Mouse (Mus musculus) embryonic facial prominence, embryonic 13.5 days (tissue): ENCODE measurements around the gene Yod1. TPM values are rescaled to one million over a fixed set of nuclear protein-coding genes. Genes with fewer than 3 reads are reported as not detected.

ENCODE experiments used
- ATAC-seq: fragments of 200-750 bp; cut with Nextera tagmentation; 2 replicates; pipeline ENCODE4 v1.8.0; 2017; ENCODE audit warnings: low read depth; ENCODE audit not compliant: insufficient number of reproducible peaks, insufficient read depth, low FRiP score, low TSS enrichment
- H3K27ac ChIP-seq: fragments of 300-500 bp; sonication (generic); 2 replicates; pipeline ENCODE4 v1.5.1; 2015; ENCODE audit warnings: moderate library complexity, mild to moderate bottlenecking, inconsistent platforms
- H3K27me3 ChIP-seq: fragments of 300-500 bp; sonication (generic); 2 replicates; pipeline ENCODE4 v1.6.1; 2015; ENCODE audit warnings: mild to moderate bottlenecking, inconsistent platforms
- H3K36me3 ChIP-seq: fragments of 300-500 bp; sonication (generic); 2 replicates; pipeline ENCODE4 v1.6.1; 2015; ENCODE audit warnings: mild to moderate bottlenecking, inconsistent platforms
- H3K4me1 ChIP-seq: fragments of 300-500 bp; sonication (generic); 2 replicates; pipeline ENCODE4 v1.6.1; 2015; ENCODE audit warnings: inconsistent platforms
- H3K4me2 ChIP-seq: fragments of 300-500 bp; sonication (generic); 2 replicates; pipeline ENCODE4 v1.6.1; 2015; ENCODE audit warnings: moderate library complexity, mild to moderate bottlenecking, inconsistent platforms
- H3K4me3 ChIP-seq: fragments of 300-500 bp; sonication (generic); 2 replicates; pipeline ENCODE4 v1.5.1; 2015; ENCODE audit warnings: mild to moderate bottlenecking, inconsistent platforms
- H3K9ac ChIP-seq: fragments of 300-500 bp; sonication (generic); 2 replicates; pipeline ENCODE4 v1.6.1; 2015; ENCODE audit warnings: mild to moderate bottlenecking, inconsistent platforms
- H3K9me3 ChIP-seq: fragments of 300-500 bp; sonication (generic); 2 replicates; pipeline ENCODE4 v1.6.1; 2016; ENCODE audit warnings: inconsistent platforms
- WGBS: fragments of 180-500 bp; shearing (Covaris S2); methylation state at CpG from one replicate; pipeline ENCODE4 v1.1.7; 2015; ENCODE audit warnings: mixed read lengths; 5-methylcytosine and 5-hydroxymethylcytosine counted together
- polyA plus RNA-seq: library from polyadenylated mRNA; unstranded; fragments of >200 nt; fragmentation: Nextera tagmentation; extraction: Ambion mirVana; gene quantifications from 2 replicates; pipeline ENCODE4 v1.2.1, GENCODE M21; 2015

The Yod1 gene
- polyA plus RNA-seq, 1 experiment from 2014 or later, result 14.0 TPM

- no peaks in the 10 kb centered on the region for H3K9me3 ChIP-seq
- no peaks in the 10 kb centered on the region for H3K27me3 ChIP-seq
- no peak overlapping the region for H3K4me3 ChIP-seq
- peaks cover 9% of the 10 kb centered on the region for H3K4me1 ChIP-seq
- H3K4me2 ChIP-seq, result no peak overlapping the region
- no peaks in the 10 kb centered on the region for H3K36me3 ChIP-seq
- 63% methylated on average over 5 of the region's 5 CpGs for WGBS
- no peak overlapping the region for H3K27ac ChIP-seq
- no peak overlapping the region for H3K9ac ChIP-seq
- no peak for ATAC-seq
Measured at GRCm38 (mm10) chr1:130734452-130734851, 17.3 kb downstream of the Yod1 start.

GRCm38 (mm10) chr1:130734852-130735251, 17.7 kb downstream of the Yod1 start:
- no peaks in the 10 kb centered on the region for H3K9me3 ChIP-seq
- H3K27me3 ChIP-seq, result no peaks in the 10 kb centered on the region
- no peak overlapping the region for H3K9ac ChIP-seq
- 64% methylated on average over 8 of the region's 8 CpGs for WGBS
- no peaks in the 10 kb centered on the region for H3K36me3 ChIP-seq
- H3K27ac ChIP-seq, result no peak overlapping the region
- H3K4me3 ChIP-seq, result no peak overlapping the region
- ATAC-seq, result no peak
- H3K4me1 ChIP-seq, result peaks cover 9% of the 10 kb centered on the region
- H3K4me2 ChIP-seq, result no peak overlapping the region

GRCm38 (mm10) chr1:130737411-130737881, 20.3 kb downstream of the Yod1 start:
- Histone ChIP-seq H3K27me3 (no peaks in the 10 kb centered on the region), H3K4me2 (no peak overlapping the region), H3K36me3 (no peaks in the 10 kb centered on the region), H3K27ac (no peak overlapping the region), H3K9me3 (no peaks in the 10 kb centered on the region), H3K4me3 (no peak overlapping the region), H3K4me1 (0 out of 2 replicates have a peak, but pooled peaks cover 5% of the 10 kb centered on the region), H3K9ac (no peak overlapping the region)
- 0 out of 2 replicates have a peak, but pooled peaks have one; percentile 44 for ATAC-seq
- WGBS, result 25% methylated on average over 11 of the region's 11 CpGs

- Histone ChIP-seq H3K9ac (no peak overlapping the region), H3K27me3 (no peaks in the 10 kb centered on the region), H3K4me2 (no peak overlapping the region), H3K27ac (no peak overlapping the region), H3K4me1 (0 out of 2 replicates have a peak, but pooled peaks cover 5% of the 10 kb centered on the region), H3K9me3 (no peaks in the 10 kb centered on the region), H3K4me3 (no peak overlapping the region), H3K36me3 (no peaks in the 10 kb centered on the region)
- no peak for ATAC-seq
- 89% methylated on average over 7 of the region's 7 CpGs for WGBS
Measured at GRCm38 (mm10) chr1:130737916-130738315, 20.8 kb downstream of the Yod1 start.

GRCm38 (mm10) chr1:130738551-130739106, 21.5 kb downstream of the Yod1 start:
- H3K4me3 ChIP-seq, result no peak overlapping the region
- H3K4me2 ChIP-seq, result no peak overlapping the region
- H3K27me3 ChIP-seq, result no peaks in the 10 kb centered on the region
- WGBS, result 75% methylated on average over 3 of the region's 3 CpGs
- H3K36me3 ChIP-seq, result no peaks in the 10 kb centered on the region
- ATAC-seq, result no peak
- no peak overlapping the region for H3K27ac ChIP-seq
- 0 out of 2 replicates have a peak, but pooled peaks cover 5% of the 10 kb centered on the region for H3K4me1 ChIP-seq
- H3K9me3 ChIP-seq, result no peaks in the 10 kb centered on the region
- H3K9ac ChIP-seq, result no peak overlapping the region

GRCm38 (mm10) chr1:130739636-130740035, 22.5 kb downstream of the Yod1 start:
- no peak for ATAC-seq
- no peak overlapping the region for H3K4me2 ChIP-seq
- H3K9ac ChIP-seq, result no peak overlapping the region
- 85% methylated on average over 3 of the region's 3 CpGs for WGBS
- H3K9me3 ChIP-seq, result no peaks in the 10 kb centered on the region
- no peaks in the 10 kb centered on the region for H3K36me3 ChIP-seq
- no peak overlapping the region for H3K4me3 ChIP-seq
- H3K27me3 ChIP-seq, result no peaks in the 10 kb centered on the region
- no peak overlapping the region for H3K27ac ChIP-seq
- H3K4me1 ChIP-seq, result 0 out of 2 replicates have a peak, but pooled peaks cover 5% of the 10 kb centered on the region

GRCm38 (mm10) chr1:130740227-130740648, 23.1 kb downstream of the Yod1 start:
- Histone ChIP-seq H3K4me2 (no peak overlapping the region), H3K27me3 (no peaks in the 10 kb centered on the region), H3K36me3 (no peaks in the 10 kb centered on the region), H3K4me1 (0 out of 2 replicates have a peak, but pooled peaks cover 5% of the 10 kb centered on the region), H3K27ac (no peak overlapping the region), H3K9ac (no peak overlapping the region), H3K9me3 (no peaks in the 10 kb centered on the region), H3K4me3 (no peak overlapping the region)
- 84% methylated on average over 4 of the region's 4 CpGs for WGBS
- no peak for ATAC-seq

- H3K27ac ChIP-seq, result no peak overlapping the region
- no peak overlapping the region for H3K9ac ChIP-seq
- no peaks in the 10 kb centered on the region for H3K27me3 ChIP-seq
- no peaks in the 10 kb centered on the region for H3K36me3 ChIP-seq
- 0 out of 2 replicates have a peak, but pooled peaks cover 5% of the 10 kb centered on the region for H3K4me1 ChIP-seq
- H3K9me3 ChIP-seq, result no peaks in the 10 kb centered on the region
- ATAC-seq, result 0 out of 2 replicates have a peak, but pooled peaks have one; percentile 35
- H3K4me3 ChIP-seq, result no peak overlapping the region
- peak overlapping the region; percentile 11; the same call in 1 of the 2 replicates for H3K4me2 ChIP-seq
- 47% methylated on average over 15 of the region's 15 CpGs for WGBS
Measured at GRCm38 (mm10) chr1:130740781-130741720, 23.9 kb downstream of the Yod1 start.

- 0 out of 2 replicates have a peak, but pooled peaks cover 5% of the 10 kb centered on the region for H3K4me1 ChIP-seq
- 85% methylated on average over 7 of the region's 7 CpGs for WGBS
- H3K4me2 ChIP-seq, result no peak overlapping the region
- no peak overlapping the region for H3K9ac ChIP-seq
- no peak for ATAC-seq
- H3K9me3 ChIP-seq, result no peaks in the 10 kb centered on the region
- H3K27me3 ChIP-seq, result no peaks in the 10 kb centered on the region
- H3K27ac ChIP-seq, result no peak overlapping the region
- no peaks in the 10 kb centered on the region for H3K36me3 ChIP-seq
- H3K4me3 ChIP-seq, result no peak overlapping the region
Measured at GRCm38 (mm10) chr1:130742201-130742600, 25.1 kb downstream of the Yod1 start.

GRCm38 (mm10) chr1:130743775-130744174, 26.6 kb downstream of the Yod1 start:
- no peaks in the 10 kb centered on the region for H3K9me3 ChIP-seq
- no peak overlapping the region for H3K4me3 ChIP-seq
- 82% methylated on average over 1 of the region's 1 CpGs for WGBS
- H3K27ac ChIP-seq, result no peak overlapping the region
- ATAC-seq, result no peak
- 0 out of 2 replicates have a peak, but pooled peaks cover 5% of the 10 kb centered on the region for H3K4me1 ChIP-seq
- H3K4me2 ChIP-seq, result no peak overlapping the region
- no peak overlapping the region for H3K9ac ChIP-seq
- no peaks in the 10 kb centered on the region for H3K36me3 ChIP-seq
- no peaks in the 10 kb centered on the region for H3K27me3 ChIP-seq

- Histone ChIP-seq H3K4me2 (no peak overlapping the region), H3K27me3 (no peaks in the 10 kb centered on the region), H3K36me3 (no peaks in the 10 kb centered on the region), H3K4me3 (no peak overlapping the region), H3K9ac (no peak overlapping the region), H3K27ac (no peak overlapping the region), H3K9me3 (no peaks in the 10 kb centered on the region), H3K4me1 (0 out of 2 replicates have a peak, but pooled peaks cover 5% of the 10 kb centered on the region)
- WGBS, result 65% methylated on average over 2 of the region's 2 CpGs
- no peak for ATAC-seq
Measured at GRCm38 (mm10) chr1:130744217-130744616, 27.1 kb downstream of the Yod1 start.
